Mouse (Mus musculus) heart, adult 18-20 months (tissue): ENCODE results near the gene Tbk1. TPM values are rescaled to one million over a fixed set of nuclear protein-coding genes. Genes with fewer than 3 reads are reported as not detected.

Experiments used
- DNase-seq, 2 experiments: peaks; one replicate each; pipeline ENCODE4 v3.0.0; 2021 to 2022; ENCODE audit warnings: mixed read lengths in 1 of 2
- total RNA-seq, 2 experiments: library from RNA; stranded (reverse); gene quantifications; 2 replicates each; pipeline ENCODE4 v1.2.3; 2021

Tbk1 gene
- total RNA-seq, 2 experiments from 2014 or later = 18.4 to 21.3 TPM

- no peak for DNase-seq
These were observed 43.0 kb downstream of the Tbk1 start for GRCm38 (mm10) chr10:121543577-121543976.

- no peak for DNase-seq
These were observed 44.4 kb downstream of the Tbk1 start for GRCm38 (mm10) chr10:121542156-121542555.

GRCm38 (mm10) chr10:121534995-121535394, 51.6 kb downstream of the Tbk1 start:
- no peak for DNase-seq

GRCm38 (mm10) chr10:121533137-121533872, 53.3 kb downstream of the Tbk1 start:
- DNase-seq = peak; percentile 17 to 42

- no peak for DNase-seq
These were observed 55.0 kb downstream of the Tbk1 start for GRCm38 (mm10) chr10:121531541-121531940.

GRCm38 (mm10) chr10:121530365-121531003, 56.1 kb downstream of the Tbk1 start:
- DNase-seq = no peak

GRCm38 (mm10) chr10:121529261-121529660, 57.3 kb downstream of the Tbk1 start:
- no peak for DNase-seq

GRCm38 (mm10) chr10:121528470-121528869, 58.1 kb downstream of the Tbk1 start:
- DNase-seq = no peak

- no peak for DNase-seq
These were observed 59.5 kb downstream of the Tbk1 start for GRCm38 (mm10) chr10:121527114-121527513.

- no peak for DNase-seq
These were observed 65.5 kb downstream of the Tbk1 start for GRCm38 (mm10) chr10:121520923-121521585.

GRCm38 (mm10) chr10:121519710-121520109, 66.9 kb downstream of the Tbk1 start:
- no peak for DNase-seq

- DNase-seq = peak; percentile 80 to 93
These were observed 70.5 kb downstream of the Tbk1 start for GRCm38 (mm10) chr10:121516008-121516600.

GRCm38 (mm10) chr10:121509751-121510643, 76.6 kb downstream of the Tbk1 start:
- DNase-seq = peak in 1 of 2 experiments; percentile 54

GRCm38 (mm10) chr10:121507755-121508544, 78.6 kb downstream of the Tbk1 start:
- no peak for DNase-seq

GRCm38 (mm10) chr10:121506731-121507583, 79.6 kb downstream of the Tbk1 start:
- peak; percentile 67 to 70 for DNase-seq

- no peak for DNase-seq
These were observed 80.7 kb downstream of the Tbk1 start for GRCm38 (mm10) chr10:121505929-121506328.

- DNase-seq = peak; percentile 75 to 85
These were observed 81.3 kb downstream of the Tbk1 start for GRCm38 (mm10) chr10:121504973-121505911.

GRCm38 (mm10) chr10:121501160-121501559, 85.4 kb downstream of the Tbk1 start:
- DNase-seq = no peak

- peak in 1 of 2 experiments; percentile 37 for DNase-seq
These were observed 86.6 kb downstream of the Tbk1 start for GRCm38 (mm10) chr10:121500034-121500433.
